Comparison of ENCODE assay signal across 9 mouse cellular contexts in the genomic region with DNA sequence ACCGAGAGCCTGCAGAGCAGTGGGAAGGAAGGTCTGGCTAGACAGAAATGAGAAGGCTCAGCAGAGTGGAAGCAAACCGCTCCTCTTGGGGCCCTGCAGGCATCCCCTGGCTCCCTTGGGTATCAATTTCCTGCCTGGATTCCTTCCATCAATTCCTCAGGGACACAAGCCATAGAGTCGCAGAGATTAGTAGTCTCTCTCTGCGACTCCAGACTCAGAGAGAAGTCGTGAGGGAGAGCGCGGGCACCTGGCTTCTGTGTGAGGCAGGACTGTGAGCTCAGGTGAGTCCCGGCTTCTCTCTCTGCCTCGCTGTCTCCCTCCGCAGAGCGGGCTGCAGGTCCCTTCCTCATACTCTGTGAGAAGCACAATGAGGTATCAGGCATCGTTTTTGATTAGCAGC.
A peak's percentile ranks its signal among the peaks of the same experiment; 100 is the strongest.
DNase-seq lines count a peak whose midpoint lies in the region; ATAC-seq and TF ChIP-seq lines count a peak whose summit lies in the region.
"Had no signal": no experiment of that assay in that cellular context is flagged by ENCODE, and none has a peak within 500 bp of the region (broad histone marks: within the 10 kb centered on the region; RNA-seq: fewer than 3 reads in every experiment).

No protein-coding gene starts in this region.

- peaks cover 44% of the 10 kb centered on the region for H3K27me3 ChIP-seq in E14TG2a.4 (ENCODE audit: insufficient read depth, low read length)
- no peaks in the 10 kb centered on the region for H3K27me3 ChIP-seq in embryonic facial prominence, embryonic 12.5 days
- no peaks in the 10 kb centered on the region for H3K27me3 ChIP-seq in intestine, embryonic 14.5 days (replicated peaks; ENCODE audit: control insufficient read depth, insufficient read depth, low read length)
- H3K27me3 ChIP-seq in liver, embryonic 12.5 days (replicated peaks): peaks cover 13% of the 10 kb centered on the region; the same call in 1 of the 2 replicates
- H3K27me3 ChIP-seq: Patski had no signal

- H3K4me3 ChIP-seq in E14TG2a.4 (replicated peaks; ENCODE audit: low read length): 0 out of 2 replicates have a peak overlapping the region, but pooled peaks have one; percentile 17
- no peak overlapping the region; the same call in 1 of the 2 replicates for H3K4me3 ChIP-seq in embryonic facial prominence, embryonic 12.5 days
- H3K4me3 ChIP-seq in intestine, embryonic 14.5 days (ENCODE audit: low read depth, low read length): no peak overlapping the region
- no peak overlapping the region for H3K4me3 ChIP-seq in liver, embryonic 12.5 days

- TF ChIP-seq CTCF in E14TG2a.4 (conservative IDR thresholded peaks at IDR 0.05; ENCODE audit: low read length): no peak

- ATAC-seq in embryonic facial prominence, embryonic 12.5 days (ENCODE audit: insufficient number of reproducible peaks, insufficient read depth, low FRiP score, low TSS enrichment): no peak
- ATAC-seq in intestine, embryonic 14.5 days (replicated peaks; ENCODE audit: low FRiP score, low TSS enrichment, low read depth): 0 out of 2 replicates have a peak, but pooled peaks have one; percentile 20
- no peak for ATAC-seq in liver, embryonic 12.5 days
- ATAC-seq: Patski had no signal

- DNase-seq in intestine, embryonic 14.5 days (ENCODE audit: low spot score): peak; percentile 66
- DNase-seq in cerebellum, adult 11-12 months: no peak
- DNase-seq in layer of hippocampus, postnatal 25 days (ENCODE audit: extremely low spot score in 1 of 2, low spot score in 1 of 2): no peak
- DNase-seq in spleen, adult 12 weeks (ENCODE audit: low spot score): no peak
- no peak for DNase-seq in c-Kit-positive CD71-positive TER-119-positive erythroid progenitor cells, embryonic 14.5 days (ENCODE audit: low spot score)

- H3K9me3 ChIP-seq in E14TG2a.4 (ENCODE audit: low read length): no peaks in the 10 kb centered on the region
- H3K9me3 ChIP-seq in embryonic facial prominence, embryonic 12.5 days: no peaks in the 10 kb centered on the region
- no peaks in the 10 kb centered on the region for H3K9me3 ChIP-seq in intestine, embryonic 14.5 days (ENCODE audit: control insufficient read depth, low read length)
- no peaks in the 10 kb centered on the region for H3K9me3 ChIP-seq in liver, embryonic 12.5 days (replicated peaks)

- H3K9ac ChIP-seq in embryonic facial prominence, embryonic 12.5 days: no peak overlapping the region
- H3K9ac ChIP-seq in intestine, embryonic 14.5 days (ENCODE audit: low read length): no peak overlapping the region
- H3K9ac ChIP-seq in liver, embryonic 12.5 days: no peak overlapping the region

- 23% methylated on average over 12 of the region's 12 CpGs for WGBS in embryonic facial prominence, embryonic 12.5 days
- 21% methylated on average over 12 of the region's 12 CpGs for WGBS in intestine, embryonic 14.5 days
- 39% methylated on average over 12 of the region's 12 CpGs for WGBS in liver, embryonic 12.5 days (ENCODE audit: insufficient replicate concordance)

- H3K4me1 ChIP-seq in E14TG2a.4 (replicated peaks; ENCODE audit: low read depth, low read length): peaks cover 27% of the 10 kb centered on the region
- H3K4me1 ChIP-seq in embryonic facial prominence, embryonic 12.5 days: peaks cover 50% of the 10 kb centered on the region
- H3K4me1 ChIP-seq in intestine, embryonic 14.5 days (replicated peaks; ENCODE audit: control insufficient read depth, insufficient read depth, low read length): peaks cover 44% of the 10 kb centered on the region
- peaks cover 3% of the 10 kb centered on the region; the same call in 1 of the 2 replicates for H3K4me1 ChIP-seq in liver, embryonic 12.5 days

- no peaks in the 10 kb centered on the region for H3K36me3 ChIP-seq in E14TG2a.4 (ENCODE audit: insufficient read depth, low read length)
- no peaks in the 10 kb centered on the region for H3K36me3 ChIP-seq in embryonic facial prominence, embryonic 12.5 days
- no peaks in the 10 kb centered on the region for H3K36me3 ChIP-seq in intestine, embryonic 14.5 days (ENCODE audit: control insufficient read depth, insufficient read depth, low read length)
- H3K36me3 ChIP-seq in liver, embryonic 12.5 days: no peaks in the 10 kb centered on the region

- H3K4me2 ChIP-seq in embryonic facial prominence, embryonic 12.5 days (replicated peaks): peak overlapping the region; percentile 42
- peak overlapping the region; percentile 28 for H3K4me2 ChIP-seq in intestine, embryonic 14.5 days (ENCODE audit: low read length)
- 0 out of 2 replicates have a peak overlapping the region, but pooled peaks have one; percentile 2 for H3K4me2 ChIP-seq in liver, embryonic 12.5 days

- 0 out of 2 replicates have a peak overlapping the region, but pooled peaks have one; percentile 12 for H3K27ac ChIP-seq in embryonic facial prominence, embryonic 12.5 days
- H3K27ac ChIP-seq in intestine, embryonic 14.5 days (ENCODE audit: low read depth): peak overlapping the region; percentile 48
- no peak overlapping the region for H3K27ac ChIP-seq in liver, embryonic 12.5 days
